Comparison of ENCODE assay signal across 8 mouse cellular contexts in genomic region chr17:14524426-14525236, GRCm38 (mm10).
DNase-seq lines count a peak whose midpoint lies in the region; ATAC-seq and TF ChIP-seq lines count a peak whose summit lies in the region.

No protein-coding gene starts in this region.

- TF ChIP-seq POLR2A in lung, adult 2 months (IDR thresholded peaks at IDR 0.05; ENCODE audit: borderline replicate concordance, extremely low read depth, low read depth, low read length) = no peak

- no peaks in the 10 kb centered on the region for H3K36me3 ChIP-seq in E14TG2a.4 (ENCODE audit: insufficient read depth, low read length)
- H3K36me3 ChIP-seq in kidney, embryonic 15.5 days = no peaks in the 10 kb centered on the region

- H3K4me2 ChIP-seq in kidney, embryonic 15.5 days = no peak overlapping the region

- 52% methylated on average over 13 of the region's 13 CpGs for WGBS in kidney, embryonic 15.5 days
- WGBS in lung, adult 2 months = 41% methylated on average over 13 of the region's 13 CpGs

- H3K9ac ChIP-seq in kidney, embryonic 15.5 days = no peak overlapping the region

- H3K4me3 ChIP-seq in E14TG2a.4 (replicated peaks; ENCODE audit: low read length) = no peak overlapping the region
- H3K4me3 ChIP-seq in kidney, embryonic 15.5 days (replicated peaks) = no peak overlapping the region
- no peak overlapping the region for H3K4me3 ChIP-seq in lung, adult 2 months (replicated peaks; ENCODE audit: extremely low read depth, low read depth, low read length)

- 0 out of 2 replicates have a peak, but pooled peaks have one; percentile 44 for ATAC-seq in kidney, embryonic 15.5 days (replicated peaks; ENCODE audit: low FRiP score)

- H3K9me3 ChIP-seq in E14TG2a.4 (ENCODE audit: low read length) = no peaks in the 10 kb centered on the region
- no peaks in the 10 kb centered on the region for H3K9me3 ChIP-seq in kidney, embryonic 15.5 days (replicated peaks)

- DNase-seq in cerebellum, adult 18-20 months = peak; percentile 36 to 60
- DNase-seq in cerebellum, adult 9-11 months = no peak
- peak; percentile 54 for DNase-seq in cerebellum, adult 9-10 months
- peak; percentile 21 to 31 for DNase-seq in gastrocnemius, adult 8-10 months (ENCODE audit: low spot score in 2 of 2)
- peak; percentile 26 for DNase-seq in lung, adult 2 months
- peak; percentile 61 for DNase-seq in retina, postnatal 7 days (ENCODE audit: low read depth, low spot score)

- peaks cover 9% of the 10 kb centered on the region for H3K4me1 ChIP-seq in E14TG2a.4 (replicated peaks; ENCODE audit: low read depth, low read length)
- no peaks in the 10 kb centered on the region for H3K4me1 ChIP-seq in kidney, embryonic 15.5 days
- H3K4me1 ChIP-seq in lung, adult 2 months (ENCODE audit: control insufficient read depth, insufficient read depth, low read length) = no peaks in the 10 kb centered on the region

- TF ChIP-seq CTCF in E14TG2a.4 (conservative IDR thresholded peaks at IDR 0.05; ENCODE audit: low read length) = peak; percentile 59
- peak; percentile 19; the same call in 1 of the 2 replicates for TF ChIP-seq CTCF in lung, adult 2 months (IDR thresholded peaks at IDR 0.05; ENCODE audit: insufficient read depth, low read length)

- H3K27me3 ChIP-seq in E14TG2a.4 (ENCODE audit: insufficient read depth, low read length) = 0 out of 2 replicates have a peak, but pooled peaks cover 9% of the 10 kb centered on the region
- H3K27me3 ChIP-seq in kidney, embryonic 15.5 days = peaks cover 33% of the 10 kb centered on the region

- 0 out of 2 replicates have a peak overlapping the region, but pooled peaks have one; percentile 18 for H3K27ac ChIP-seq in kidney, embryonic 15.5 days
